Mouse (Mus musculus) CH12.LX (cell line): Measurements from ENCODE around the gene Ccdc80. TPM values are rescaled to one million over a fixed set of nuclear protein-coding genes. Genes with fewer than 3 reads are reported as not detected.

ENCODE experiments used
- DNase-seq: peaks from one replicate; pipeline ENCODE4 v3.0.0-alpha.2; 2013; ENCODE audit errors: extremely low read depth
- H3K27ac ChIP-seq: 2 replicates; pipeline ENCODE4 v1.5.1; 2012; ENCODE audit warnings: low read depth, mild to moderate bottlenecking, control low read depth, moderate library complexity; ENCODE audit not compliant: insufficient read depth
- H3K27me3 ChIP-seq: replicated peaks from 2 replicates; pipeline ENCODE3; 2012; ENCODE audit warnings: inconsistent platforms
- H3K36me3 ChIP-seq, 2 experiments: replicated peaks in 1 of 2; 2 replicates each; pipeline versions ENCODE3 to v1.6.1; 2012; ENCODE audit warnings: inconsistent platforms in 1 of 2, low read length in 1 of 2, mild to moderate bottlenecking in 1 of 2, mixed read lengths in 1 of 2, moderate library complexity in 1 of 2; ENCODE audit not compliant: control insufficient read depth in 1 of 2, insufficient read depth in 1 of 2
- H3K4me1 ChIP-seq, 2 experiments: 2 replicates each; pipeline ENCODE4 v1.6.1; 2012; ENCODE audit warnings: inconsistent platforms in 1 of 2, moderate library complexity in 1 of 2; ENCODE audit not compliant: insufficient read depth in 2 of 2, control insufficient read depth in 1 of 2
- H3K4me2 ChIP-seq: 2 replicates; pipeline ENCODE4 v1.6.1; 2012; ENCODE audit warnings: low read depth, mild to moderate bottlenecking, control low read depth; ENCODE audit not compliant: poor library complexity, insufficient read depth, severe bottlenecking
- H3K4me3 ChIP-seq, 3 experiments: fragments of 150-350 bp in 1 of 3; sonication (generic) in 1 of 3; replicated peaks in 1 of 3; 2 replicates each; pipeline versions ENCODE3 to v1.5.1; 2011 to 2012; ENCODE audit warnings: low read depth in 2 of 3, low read length in 2 of 3, mild to moderate bottlenecking in 2 of 3, moderate library complexity in 2 of 3, control low read depth in 1 of 3, improper control_type of control experiment in 1 of 3, inconsistent platforms in 1 of 3, mixed read lengths in 1 of 3; ENCODE audit not compliant: poor library complexity in 1 of 3
- H3K79me2 ChIP-seq: replicated peaks from 2 replicates; pipeline ENCODE4 v1.6.1; 2012; ENCODE audit warnings: mild to moderate bottlenecking, moderate library complexity; ENCODE audit not compliant: control insufficient read depth, poor library complexity, insufficient read depth, severe bottlenecking; ENCODE audit errors: extremely low read depth
- H3K9ac ChIP-seq: 2 replicates; pipeline ENCODE4 v1.6.1; 2012; ENCODE audit warnings: low read depth, mild to moderate bottlenecking, control low read depth, moderate library complexity; ENCODE audit not compliant: insufficient read depth
- H3K9me3 ChIP-seq: replicated peaks from 2 replicates; pipeline ENCODE3; 2012; ENCODE audit warnings: low read length, inconsistent platforms, mixed read lengths
- CHD1 ChIP-seq: IDR thresholded peaks from 2 replicates; pipeline ENCODE4 v1.6.1; 2012; ENCODE audit warnings: low read depth, low read length, improper control_type of control experiment, inconsistent platforms
- CHD2 ChIP-seq: IDR thresholded peaks from 2 replicates; pipeline ENCODE4 v1.6.1; 2011; ENCODE audit warnings: low read length, improper control_type of control experiment
- E2F4 ChIP-seq: IDR thresholded peaks from 2 replicates; pipeline ENCODE4 v1.6.1; 2011; ENCODE audit warnings: low read depth, low read length, improper control_type of control experiment; ENCODE audit not compliant: insufficient replicate concordance
- ELF1 ChIP-seq: IDR thresholded peaks from 2 replicates; pipeline ENCODE4 v1.6.1; 2014; ENCODE audit warnings: low read depth, mild to moderate bottlenecking, inconsistent platforms, low read length, improper control_type of control experiment
- GABPA ChIP-seq: IDR thresholded peaks from 2 replicates; pipeline ENCODE4 v1.6.1; 2012; ENCODE audit warnings: low read depth, low read length, improper control_type of control experiment, inconsistent platforms; ENCODE audit not compliant: insufficient replicate concordance
- HCFC1 ChIP-seq: IDR thresholded peaks from 2 replicates; pipeline ENCODE4 v1.6.1; 2012; ENCODE audit warnings: low read depth, mild to moderate bottlenecking, inconsistent platforms, low read length, improper control_type of control experiment
- IRF4 ChIP-seq: IDR thresholded peaks from 2 replicates; pipeline ENCODE4 v1.6.1; 2014; ENCODE audit warnings: low read depth, mild to moderate bottlenecking, inconsistent platforms, low read length, improper control_type of control experiment
- JUN ChIP-seq: IDR thresholded peaks from 2 replicates; pipeline ENCODE4 v1.6.1; 2011; ENCODE audit warnings: low read depth, mild to moderate bottlenecking, low read length, improper control_type of control experiment, moderate library complexity; ENCODE audit not compliant: insufficient read depth
- KAT2A ChIP-seq: IDR thresholded peaks from 2 replicates; pipeline ENCODE4 v1.6.1; 2012; ENCODE audit warnings: low read length, improper control_type of control experiment, inconsistent platforms; ENCODE audit not compliant: insufficient replicate concordance
- MAZ ChIP-seq: IDR thresholded peaks from 2 replicates; pipeline ENCODE4 v1.6.1; 2012; ENCODE audit warnings: low read depth, mild to moderate bottlenecking, inconsistent platforms, low read length, improper control_type of control experiment, moderate library complexity
- MEF2A ChIP-seq: IDR thresholded peaks from 2 replicates; pipeline ENCODE4 v1.6.1; 2014; ENCODE audit warnings: low read depth, mild to moderate bottlenecking, inconsistent platforms, low read length, improper control_type of control experiment, borderline replicate concordance
- NRF1 ChIP-seq: IDR thresholded peaks from 2 replicates; pipeline ENCODE4 v1.6.1; 2014; ENCODE audit warnings: low read depth, mild to moderate bottlenecking, inconsistent platforms, low read length, improper control_type of control experiment, moderate library complexity
- PAX5 ChIP-seq: IDR thresholded peaks from 2 replicates; pipeline ENCODE4 v1.6.1; 2012; ENCODE audit warnings: low read length, inconsistent platforms, mixed read lengths
- POLR2A ChIP-seq: IDR thresholded peaks from 2 replicates; pipeline ENCODE4 v1.6.1; 2011; ENCODE audit warnings: low read depth, mild to moderate bottlenecking, improper control_type of control experiment, low read length
- POLR2AphosphoS2 ChIP-seq: IDR thresholded peaks from 2 replicates; pipeline ENCODE4 v1.6.1; 2011; ENCODE audit warnings: low read depth, low read length, improper control_type of control experiment
- RCOR1 ChIP-seq: conservative IDR thresholded peaks from 2 replicates; pipeline ENCODE4 v1.6.1; 2012; ENCODE audit warnings: low read depth, mild to moderate bottlenecking, inconsistent platforms, low read length, improper control_type of control experiment
- SIN3A ChIP-seq: IDR thresholded peaks from 2 replicates; pipeline ENCODE4 v1.6.1; 2012; ENCODE audit warnings: low read length, improper control_type of control experiment, inconsistent platforms
- UBTF ChIP-seq: IDR thresholded peaks from 2 replicates; pipeline ENCODE4 v1.6.1; 2012; ENCODE audit warnings: low read depth, mild to moderate bottlenecking, inconsistent platforms, low read length, improper control_type of control experiment, moderate library complexity
- USF1 ChIP-seq: IDR thresholded peaks from 2 replicates; pipeline ENCODE4 v1.6.1; 2014; ENCODE audit warnings: low read depth, mild to moderate bottlenecking, inconsistent platforms, low read length, improper control_type of control experiment
- ZC3H11A ChIP-seq: IDR thresholded peaks from 2 replicates; pipeline ENCODE4 v1.6.1; 2012; ENCODE audit warnings: low read depth, mild to moderate bottlenecking, inconsistent platforms, low read length, improper control_type of control experiment
- ZNF384 ChIP-seq: IDR thresholded peaks from 2 replicates; pipeline ENCODE4 v1.6.1; 2012; ENCODE audit warnings: low read depth, low read length, improper control_type of control experiment, inconsistent platforms
- dilution Hi-C: fragments of 300-500 bp; cut with MboI; formaldehyde crosslinking; loops from 2 replicates; pipeline ENCODE4 v1.14.3; 2020; ENCODE audit warnings: low sequenced_read_pairs; ENCODE audit not compliant: extremely low pct_unique_long_range_greater_than_20kb, extremely low pct_ligation_motif_present
- in situ Hi-C: fragments of 300-500 bp; cut with MboI; formaldehyde crosslinking; loops from 3 replicates; pipeline ENCODE4 v1.14.3; 2019; ENCODE audit warnings: low sequenced_read_pairs, low pct_ligation_motif_present, low pct_unique_long_range_greater_than_20kb, mixed read lengths
- polyA plus RNA-seq: library from polyadenylated mRNA; unstranded; fragments of >175 nt; gene quantifications from 2 replicates; pipeline ENCODE4 v1.2.1, GENCODE M21; 2012; ENCODE audit warnings: low read depth; ENCODE audit not compliant: insufficient read length
- total RNA-seq, 2 experiments: library from RNA; depleted of rRNA; stranded (reverse); fragments of 300-350 nt in 1 of 2; fragments of >200 nt in 1 of 2; gene quantifications; 2 replicates each; pipeline ENCODE4 v1.2.3; 2012 to 2014

Ccdc80 gene
- total and polyA plus RNA-seq, 3 experiments, result 3.9 to 9.5 (median 6.1) TPM

GRCm38 (mm10) chr16:45057922-45058321, 35.3 kb upstream of the Ccdc80 start:
- Histone ChIP-seq H3K9me3 (no peaks in the 10 kb centered on the region), H3K4me1 (no peaks in the 10 kb centered on the region), H3K27me3 (no peaks in the 10 kb centered on the region), H3K36me3 (no peaks in the 10 kb centered on the region), H3K9ac (no peak overlapping the region), H3K27ac (no peak overlapping the region), H3K4me2 (no peak overlapping the region), H3K4me3 (no peak overlapping the region), H3K79me2 (no peaks in the 10 kb centered on the region)
- no peak for TF ChIP-seq RCOR1
- TF ChIP-seq NRF1, result no peak
- no peak for TF ChIP-seq MEF2A
- TF ChIP-seq ELF1, result no peak
- no peak for TF ChIP-seq JUN
- no peak for TF ChIP-seq SIN3A
- TF ChIP-seq ZC3H11A, result no peak
- no peak for TF ChIP-seq CHD1
- no peak for TF ChIP-seq UBTF
- TF ChIP-seq ZNF384, result no peak
- no peak for TF ChIP-seq PAX5
- no peak for TF ChIP-seq E2F4
- DNase-seq, result no peak
- in situ Hi-C loops (no loop called here), dilution Hi-C loops (no loop called here)

- TF ChIP-seq MEF2A (no peak), ZC3H11A (no peak), MAZ (no peak), IRF4 (no peak), USF1 (no peak), KAT2A (no peak), GABPA (no peak), SIN3A (no peak), POLR2AphosphoS2 (no peak), POLR2A (no peak), NRF1 (no peak), HCFC1 (no peak), RCOR1 (no peak), CHD2 (no peak)
- H3K79me2 ChIP-seq, result no peaks in the 10 kb centered on the region
- in situ Hi-C loops, result no loop called here
Measured at GRCm38 (mm10) chr16:45061140-45061539, 32.1 kb upstream of the Ccdc80 start.

More at GRCm38 (mm10) chr16:45061140-45061539, 32.1 kb upstream of the Ccdc80 start:
- H3K9ac ChIP-seq, result no peak overlapping the region
- H3K4me2 ChIP-seq, result no peak overlapping the region
- H3K4me1 ChIP-seq, result no peaks in the 10 kb centered on the region
- no peaks in the 10 kb centered on the region for H3K36me3 ChIP-seq
- no peaks in the 10 kb centered on the region for H3K27me3 ChIP-seq
- H3K27ac ChIP-seq, result no peak overlapping the region
- no peaks in the 10 kb centered on the region for H3K9me3 ChIP-seq
- H3K4me3 ChIP-seq, result no peak overlapping the region
- dilution Hi-C loops, result no loop called here
- DNase-seq, result no peak
